Mouse (Mus musculus): ENCODE measurements around the gene Abhd12.

Abhd12 gene

GRCm38 (mm10) chr2:150858724-150859487 lies 45.6 kb downstream of the Abhd12 start:
- DNase-seq (ENCODE audit: extremely low read depth, low read depth, low spot score): no peak

- no peak for DNase-seq (ENCODE audit: extremely low read depth, low read depth, low spot score)
Observed at GRCm38 (mm10) chr2:150855186-150855585, 49.4 kb downstream of the Abhd12 start.

GRCm38 (mm10) chr2:150851251-150851650 lies 53.3 kb downstream of the Abhd12 start:
- no peak for DNase-seq (ENCODE audit: extremely low read depth, low read depth, low spot score)

- no peak for DNase-seq (ENCODE audit: extremely low read depth, low read depth, low spot score)
Observed at GRCm38 (mm10) chr2:150847436-150847995, 57.0 kb downstream of the Abhd12 start.

GRCm38 (mm10) chr2:150844798-150845197 lies 59.7 kb downstream of the Abhd12 start:
- DNase-seq (ENCODE audit: extremely low read depth, low read depth, low spot score): no peak

GRCm38 (mm10) chr2:150842049-150842461 lies 62.5 kb downstream of the Abhd12 start:
- DNase-seq (ENCODE audit: extremely low read depth, low read depth, low spot score): no peak

GRCm38 (mm10) chr2:150841109-150841508 lies 63.4 kb downstream of the Abhd12 start:
- no peak for DNase-seq (ENCODE audit: extremely low read depth, low read depth, low spot score)

- no peak for DNase-seq (ENCODE audit: extremely low read depth, low read depth, low spot score)
Observed at GRCm38 (mm10) chr2:150839686-150840471, 64.7 kb downstream of the Abhd12 start.

GRCm38 (mm10) chr2:150837781-150838180 lies 66.8 kb downstream of the Abhd12 start:
- DNase-seq (ENCODE audit: extremely low read depth, low read depth, low spot score): no peak

GRCm38 (mm10) chr2:150836906-150837305 lies 67.6 kb downstream of the Abhd12 start:
- DNase-seq (ENCODE audit: extremely low read depth, low read depth, low spot score): no peak

GRCm38 (mm10) chr2:150835975-150836374 lies 68.6 kb downstream of the Abhd12 start:
- peak; percentile 74 for DNase-seq (ENCODE audit: extremely low read depth, low read depth, low spot score)

GRCm38 (mm10) chr2:150834616-150835015 lies 69.9 kb downstream of the Abhd12 start:
- no peak for DNase-seq (ENCODE audit: extremely low read depth, low read depth, low spot score)

GRCm38 (mm10) chr2:150832029-150832428 lies 72.5 kb downstream of the Abhd12 start:
- DNase-seq (ENCODE audit: extremely low read depth, low read depth, low spot score): peak; percentile 99

GRCm38 (mm10) chr2:150830911-150831441 lies 73.6 kb downstream of the Abhd12 start:
- no peak for DNase-seq (ENCODE audit: extremely low read depth, low read depth, low spot score)

GRCm38 (mm10) chr2:150830011-150830410 lies 74.5 kb downstream of the Abhd12 start:
- peak; percentile 98 for DNase-seq (ENCODE audit: extremely low read depth, low read depth, low spot score)

GRCm38 (mm10) chr2:150828654-150829053 lies 75.9 kb downstream of the Abhd12 start:
- DNase-seq (ENCODE audit: extremely low read depth, low read depth, low spot score): no peak

- DNase-seq (ENCODE audit: extremely low read depth, low read depth, low spot score): no peak
Observed at GRCm38 (mm10) chr2:150828164-150828563, 76.4 kb downstream of the Abhd12 start.

GRCm38 (mm10) chr2:150826426-150826825 lies 78.1 kb downstream of the Abhd12 start:
- peak; percentile 94 for DNase-seq (ENCODE audit: extremely low read depth, low read depth, low spot score)

- no peak for DNase-seq (ENCODE audit: extremely low read depth, low read depth, low spot score)
Observed at GRCm38 (mm10) chr2:150822987-150823386, 81.6 kb downstream of the Abhd12 start.

- no peak for DNase-seq (ENCODE audit: extremely low read depth, low read depth, low spot score)
Observed at GRCm38 (mm10) chr2:150820720-150821119, 83.8 kb downstream of the Abhd12 start.

GRCm38 (mm10) chr2:150818742-150819141 lies 85.8 kb downstream of the Abhd12 start:
- DNase-seq (ENCODE audit: extremely low read depth, low read depth, low spot score): peak; percentile 74
